Mouse (Mus musculus): Measurements from ENCODE around the gene Myl7.

Gene Myl7

GRCm38 (mm10) chr11:5861678-5862393, 36.7 kb downstream of the Myl7 start, which contains the start of gene Aebp1:
Gene Aebp1 (plus strand): TSS chr11:5861947.
- peak; percentile 44 for DNase-seq

- DNase-seq: no peak
Measured at GRCm38 (mm10) chr11:5860639-5861038, 37.9 kb downstream of the Myl7 start.

GRCm38 (mm10) chr11:5859883-5860550, 38.6 kb downstream of the Myl7 start:
- no peak for DNase-seq

GRCm38 (mm10) chr11:5858723-5859122, 39.9 kb downstream of the Myl7 start:
- no peak for DNase-seq

- DNase-seq: no peak
Measured at GRCm38 (mm10) chr11:5856479-5857130, 42.0 kb downstream of the Myl7 start.

GRCm38 (mm10) chr11:5855902-5856301, 42.7 kb downstream of the Myl7 start:
- DNase-seq: no peak

- DNase-seq: no peak
Measured at GRCm38 (mm10) chr11:5855481-5855880, 43.1 kb downstream of the Myl7 start.

GRCm38 (mm10) chr11:5852314-5852713, 46.3 kb downstream of the Myl7 start:
- DNase-seq: no peak

- no peak for DNase-seq
Measured at GRCm38 (mm10) chr11:5851021-5851736, 47.4 kb downstream of the Myl7 start.

- DNase-seq: no peak
Measured at GRCm38 (mm10) chr11:5850452-5850851, 48.1 kb downstream of the Myl7 start.

- DNase-seq: no peak
Measured at GRCm38 (mm10) chr11:5849316-5849715, 49.3 kb downstream of the Myl7 start.

GRCm38 (mm10) chr11:5848741-5849140, 49.8 kb downstream of the Myl7 start:
- peak; percentile 52 for DNase-seq

GRCm38 (mm10) chr11:5846639-5847345, 51.8 kb downstream of the Myl7 start:
- DNase-seq: peak; percentile 92

Data from kidney, adult 11 months (tissue).